Mouse (Mus musculus) limb, embryonic 14.5 days (tissue): ENCODE measurements around the gene 1700029I15Rik. TPM values are rescaled to one million over a fixed set of nuclear protein-coding genes. Genes with fewer than 3 reads are reported as not detected.

ENCODE experiments used
- ATAC-seq: fragments of 200-750 bp; cut with Nextera tagmentation; 2 replicates; pipeline ENCODE4 v1.8.0; 2017; ENCODE audit warnings: low read depth, moderate number of reproducible peaks, moderate TSS enrichment; ENCODE audit not compliant: low FRiP score
- DNase-seq: peaks from one replicate; pipeline ENCODE4 v3.0.0-alpha.2; 2015; ENCODE audit warnings: low spot score
- H3K27ac ChIP-seq: fragments of 300-500 bp; sonication (generic); replicated peaks from 2 replicates; pipeline ENCODE4 v1.5.1; 2014; ENCODE audit warnings: low read depth, mild to moderate bottlenecking, low read length, moderate library complexity, mixed read lengths
- H3K27me3 ChIP-seq: fragments of 300-500 bp; sonication (generic); 2 replicates; pipeline ENCODE4 v1.6.1; 2014; ENCODE audit warnings: low read length, mixed read lengths; ENCODE audit not compliant: control insufficient read depth, insufficient read depth
- H3K36me3 ChIP-seq: fragments of 300-500 bp; sonication (generic); 2 replicates; pipeline ENCODE4 v1.6.1; 2014; ENCODE audit warnings: mild to moderate bottlenecking, low read length, moderate library complexity, mixed read lengths; ENCODE audit not compliant: control insufficient read depth, insufficient read depth
- H3K4me1 ChIP-seq: fragments of 300-500 bp; sonication (generic); 2 replicates; pipeline ENCODE4 v1.6.1; 2014; ENCODE audit warnings: antibody characterized with exemption, low read length, mixed read lengths; ENCODE audit not compliant: control insufficient read depth, insufficient read depth
- H3K4me2 ChIP-seq: fragments of 300-500 bp; sonication (generic); replicated peaks from 2 replicates; pipeline ENCODE4 v1.6.1; 2014; ENCODE audit warnings: low read depth, mild to moderate bottlenecking, low read length, moderate library complexity; ENCODE audit not compliant: severe bottlenecking
- H3K4me3 ChIP-seq: fragments of 300-500 bp; sonication (generic); replicated peaks from 2 replicates; pipeline ENCODE4 v1.5.1; 2014; ENCODE audit warnings: low read length
- H3K9ac ChIP-seq: fragments of 300-500 bp; sonication (generic); 2 replicates; pipeline ENCODE4 v1.6.1; 2014; ENCODE audit warnings: mild to moderate bottlenecking, low read depth, low read length, moderate library complexity; ENCODE audit not compliant: severe bottlenecking
- H3K9me3 ChIP-seq: fragments of 300-500 bp; sonication (generic); 2 replicates; pipeline ENCODE4 v1.6.1; 2016; ENCODE audit warnings: low read length; ENCODE audit not compliant: control insufficient read depth
- POLR2A ChIP-seq: fragments of 200-500 bp; IDR thresholded peaks from 2 replicates; pipeline ENCODE4 v1.8.0; 2012; ENCODE audit warnings: inconsistent platforms, mild to moderate bottlenecking, moderate library complexity, borderline replicate concordance; ENCODE audit not compliant: insufficient read depth, insufficient read length; ENCODE audit errors: extremely low read depth
- WGBS: fragments of 180-500 bp; shearing (Covaris S2); extraction: QIAGEN DNeasy Blood & Tissue Kit; methylation state at CpG from one replicate; pipeline ENCODE4 v1.1.7; 2014; 5-methylcytosine and 5-hydroxymethylcytosine counted together
- polyA plus RNA-seq, 2 experiments: library from polyadenylated mRNA; depleted of rRNA in 1 of 2; stranded (reverse) in 1 of 2; unstranded in 1 of 2; fragments of >200 nt; fragmentation: Nextera tagmentation in 1 of 2; extraction: Ambion mirVana in 1 of 2; gene quantifications; 2 replicates each; pipeline versions ENCODE4 v1.2.1 to v1.2.3; 2012 to 2014

Gene 1700029I15Rik
- polyA plus RNA-seq, 2 experiments, result 1.7 to 3.1 TPM

DNA sequence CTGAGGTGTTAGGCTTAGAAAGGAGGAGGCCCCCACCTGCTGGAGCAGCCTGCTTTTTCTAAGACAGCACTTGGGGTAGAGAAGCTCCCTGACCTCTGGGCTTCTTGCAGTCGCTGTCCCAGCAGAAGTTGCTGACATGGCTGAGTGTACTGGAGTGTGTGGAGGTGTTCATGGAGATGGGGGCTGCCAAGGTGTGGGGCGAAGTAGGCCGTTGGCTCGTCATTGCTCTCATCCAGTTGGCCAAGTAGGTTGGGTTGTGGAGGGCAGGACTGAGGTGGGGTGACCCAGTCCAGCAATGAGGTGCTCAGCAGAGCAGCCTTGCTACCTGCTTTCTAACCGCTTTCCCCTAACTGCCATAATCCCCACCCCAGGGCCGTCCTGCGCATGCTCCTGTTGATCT, 5.0 kb upstream of the 1700029I15Rik start:
- TF ChIP-seq POLR2A, result no peak
- ATAC-seq, result no peak
- Histone ChIP-seq H3K27ac (no peak overlapping the region), H3K36me3 (peaks cover 34% of the 10 kb centered on the region), H3K4me1 (peaks cover 10% of the 10 kb centered on the region), H3K9ac (no peak overlapping the region), H3K4me2 (no peak overlapping the region), H3K9me3 (no peaks in the 10 kb centered on the region), H3K27me3 (no peaks in the 10 kb centered on the region), H3K4me3 (no peak overlapping the region)
- DNase-seq, result no peak
- WGBS, result 84% methylated on average over 7 of the region's 7 CpGs

DNA sequence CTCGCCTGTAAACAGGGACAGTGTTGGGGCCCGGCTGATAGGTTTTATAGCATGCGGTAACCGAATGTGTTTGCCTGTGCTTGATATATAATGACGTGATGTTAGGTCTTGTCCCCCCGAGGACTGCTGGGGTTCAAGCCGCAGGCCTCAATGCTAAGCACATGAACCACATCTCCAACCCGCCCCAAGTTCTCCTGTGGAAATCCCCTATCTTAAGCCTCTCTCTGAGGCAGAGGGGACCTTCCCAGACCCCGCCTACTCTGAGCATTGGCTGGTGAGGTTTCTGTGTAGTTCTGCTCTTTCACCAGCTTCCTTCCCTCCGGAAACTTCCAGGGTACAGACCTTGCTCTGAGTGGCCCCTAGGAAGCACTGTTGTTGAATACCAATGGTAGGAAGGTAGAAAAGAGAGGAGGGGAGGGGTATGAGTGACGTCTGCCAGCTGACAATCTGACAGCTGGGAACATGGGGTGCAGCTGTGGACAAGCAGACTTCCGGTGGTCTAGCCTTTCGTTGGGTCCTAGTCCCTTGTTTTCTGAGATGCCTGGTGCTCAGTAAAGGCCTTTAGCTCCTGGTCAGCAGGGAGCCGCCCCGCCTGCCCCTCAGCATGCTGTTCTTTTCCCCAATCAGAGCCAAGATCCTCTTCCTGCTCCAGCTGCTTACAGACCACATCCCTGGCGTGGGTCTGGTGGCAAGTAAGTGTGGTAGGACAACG, 2.4 kb upstream of the 1700029I15Rik start:
- peaks cover 59% of the 10 kb centered on the region for H3K36me3 ChIP-seq
- ATAC-seq, result no peak
- no peaks in the 10 kb centered on the region for H3K27me3 ChIP-seq
- H3K27ac ChIP-seq, result no peak overlapping the region
- TF ChIP-seq POLR2A, result no peak
- DNase-seq, result no peak
- no peak overlapping the region for H3K9ac ChIP-seq
- no peaks in the 10 kb centered on the region for H3K9me3 ChIP-seq
- peaks cover 7% of the 10 kb centered on the region for H3K4me1 ChIP-seq
- H3K4me3 ChIP-seq, result no peak overlapping the region
- 79% methylated on average over 17 of the region's 17 CpGs for WGBS
- no peak overlapping the region for H3K4me2 ChIP-seq

DNA sequence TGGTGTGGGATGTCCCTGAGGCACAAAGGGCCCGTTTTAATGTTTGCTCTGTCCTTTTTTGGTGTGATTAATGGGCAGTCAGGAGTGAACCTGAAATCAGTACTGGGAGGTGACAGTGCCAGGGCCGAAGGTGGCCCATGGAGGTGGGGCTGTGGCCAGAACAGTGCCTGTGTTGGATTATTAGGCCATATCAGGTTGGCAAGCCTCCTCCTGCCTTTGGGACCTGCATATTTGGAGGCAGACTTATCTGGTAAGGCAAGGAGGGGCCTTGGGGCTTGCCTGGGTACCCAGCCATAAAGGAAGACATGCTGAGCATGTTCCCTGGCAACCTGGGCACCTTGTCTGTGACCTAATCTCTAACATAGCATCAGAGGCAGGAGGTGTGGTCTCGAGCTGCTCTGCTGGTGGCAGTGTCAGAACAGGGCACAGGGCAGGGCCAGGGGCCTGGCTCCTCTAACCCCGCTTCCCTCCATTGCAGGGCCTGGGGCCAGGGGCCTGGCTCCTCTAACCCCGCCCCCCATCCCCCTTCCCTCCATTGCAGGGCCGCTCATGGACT, 1.8 kb upstream of the 1700029I15Rik start:
- Histone ChIP-seq H3K4me2 (no peak overlapping the region), H3K27ac (no peak overlapping the region), H3K4me3 (no peak overlapping the region), H3K9ac (no peak overlapping the region), H3K9me3 (no peaks in the 10 kb centered on the region), H3K4me1 (peaks cover 7% of the 10 kb centered on the region), H3K27me3 (no peaks in the 10 kb centered on the region), H3K36me3 (peaks cover 65% of the 10 kb centered on the region)
- DNase-seq (no peak), ATAC-seq (no peak)
- 70% methylated on average over 5 of the region's 6 CpGs for WGBS
- TF ChIP-seq POLR2A, result no peak

DNA sequence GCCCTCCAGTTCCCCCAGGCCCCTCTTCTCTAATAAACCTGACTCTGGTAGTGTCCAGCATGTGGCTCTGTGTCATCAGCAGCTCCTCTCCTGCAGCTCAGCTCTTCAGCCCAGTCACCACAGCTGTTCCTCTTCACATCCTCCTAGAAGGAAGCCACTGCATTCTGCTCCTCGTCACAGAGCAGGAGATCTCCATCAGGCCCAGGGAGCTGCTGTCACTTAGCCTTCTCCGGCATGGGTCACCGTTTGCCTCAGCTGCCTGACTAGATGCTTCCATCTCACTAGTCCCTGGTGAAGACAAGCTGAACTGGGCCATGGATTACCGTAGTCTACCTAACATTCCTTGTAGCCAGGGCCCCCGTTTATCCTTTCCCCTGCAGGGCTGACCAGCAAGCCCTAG, 1.2 kb upstream of the 1700029I15Rik start:
- no peaks in the 10 kb centered on the region for H3K9me3 ChIP-seq
- H3K36me3 ChIP-seq, result peaks cover 71% of the 10 kb centered on the region
- DNase-seq, result no peak
- H3K27me3 ChIP-seq, result no peaks in the 10 kb centered on the region
- WGBS, result 87% methylated on average over 5 of the region's 5 CpGs
- ATAC-seq, result no peak
- no peak for TF ChIP-seq POLR2A
- H3K4me3 ChIP-seq, result no peak overlapping the region
- no peak overlapping the region for H3K27ac ChIP-seq
- peaks cover 2% of the 10 kb centered on the region; the same call in 1 of the 2 replicates for H3K4me1 ChIP-seq
- no peak overlapping the region for H3K9ac ChIP-seq
- H3K4me2 ChIP-seq, result no peak overlapping the region

DNA sequence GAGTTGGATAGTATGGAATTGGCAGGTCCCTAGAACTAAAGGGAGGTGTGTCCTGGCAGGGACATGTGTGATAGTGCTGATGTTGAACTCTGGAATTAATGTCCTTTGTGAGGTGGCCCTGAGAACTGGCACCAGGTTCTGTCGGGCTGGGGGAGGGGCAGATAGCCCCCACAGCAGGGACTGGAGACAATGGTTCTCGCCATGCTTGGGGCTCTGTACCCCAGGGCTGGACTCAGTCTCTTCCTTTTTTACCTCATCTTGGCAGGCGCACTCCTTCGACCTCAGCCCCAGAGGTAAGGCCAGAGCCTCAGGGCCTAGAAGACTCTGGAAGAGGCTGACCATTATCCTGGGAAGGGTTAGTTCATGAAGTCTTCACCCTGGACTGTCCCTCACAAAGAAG, 421 bp downstream of the 1700029I15Rik start:
- WGBS, result 80% methylated on average over 4 of the region's 4 CpGs
- Histone ChIP-seq H3K9ac (no peak overlapping the region), H3K27me3 (no peaks in the 10 kb centered on the region), H3K4me1 (no peaks in the 10 kb centered on the region), H3K4me3 (no peak overlapping the region), H3K4me2 (no peak overlapping the region), H3K27ac (no peak overlapping the region), H3K9me3 (no peaks in the 10 kb centered on the region), H3K36me3 (peaks cover 83% of the 10 kb centered on the region)
- no peak for TF ChIP-seq POLR2A
- ATAC-seq (no peak), DNase-seq (no peak)
